Mouse (Mus musculus): Measurements from ENCODE around the gene Dlg4.

DNA sequence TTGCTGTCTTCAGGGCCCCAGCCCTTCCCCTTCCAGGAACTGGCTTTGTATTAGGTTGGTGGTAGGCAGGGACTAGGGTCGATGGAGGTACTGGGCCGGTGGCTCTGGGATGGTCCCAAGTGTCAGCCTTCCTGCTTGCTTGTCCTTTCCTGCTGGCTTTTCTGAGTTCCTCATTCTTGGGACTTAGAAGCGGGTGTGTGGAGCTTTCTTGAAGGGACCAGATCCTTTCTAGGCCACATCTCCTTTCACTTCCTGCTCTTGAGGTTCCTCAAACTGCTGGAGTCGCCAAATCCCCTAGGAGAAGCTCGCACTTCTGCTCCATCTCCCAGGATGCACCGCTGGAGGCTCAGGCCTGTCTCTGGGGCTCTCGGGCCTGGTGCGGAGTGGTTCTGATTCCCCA lies 67.8 kb downstream of the Dlg4 start:
- TF ChIP-seq CTCF (IDR thresholded peaks at IDR 0.05; ENCODE audit: low read depth): no peak
- TF ChIP-seq EP300 (IDR thresholded peaks at IDR 0.05; ENCODE audit: low read depth): no peak

All from liver, embryonic 14.5 days (tissue).